Mouse (Mus musculus) granulocyte monocyte progenitor cell, adult 5-6 weeks (primary cell): ENCODE results near the gene Rabgap1l. TPM values are rescaled to one million over a fixed set of nuclear protein-coding genes. Genes with fewer than 3 reads are reported as not detected.

ENCODE experiments used
- ATAC-seq: replicated peaks from 2 replicates; pipeline ENCODE4 v1.8.0; 2016; ENCODE audit warnings: mild to moderate bottlenecking, moderate TSS enrichment, inconsistent platforms; ENCODE audit not compliant: poor library complexity, severe bottlenecking
- total RNA-seq, 2 experiments: library from RNA; stranded (forward) in 1 of 2; stranded (reverse) in 1 of 2; fragments of 200-712, 200-1000 nt in 1 of 2; fragments of >200 nt in 1 of 2; fragmentation: Nextera tagmentation in 1 of 2; gene quantifications; 2 replicates each; pipeline ENCODE4 v1.2.3; 2014 to 2017

The Rabgap1l gene
- total RNA-seq (2014; fragmentation: Nextera tagmentation): 98.4 and 99.1 TPM in 2 replicates
- total RNA-seq (2017): 104 and 137 TPM in 2 replicates

DNA sequence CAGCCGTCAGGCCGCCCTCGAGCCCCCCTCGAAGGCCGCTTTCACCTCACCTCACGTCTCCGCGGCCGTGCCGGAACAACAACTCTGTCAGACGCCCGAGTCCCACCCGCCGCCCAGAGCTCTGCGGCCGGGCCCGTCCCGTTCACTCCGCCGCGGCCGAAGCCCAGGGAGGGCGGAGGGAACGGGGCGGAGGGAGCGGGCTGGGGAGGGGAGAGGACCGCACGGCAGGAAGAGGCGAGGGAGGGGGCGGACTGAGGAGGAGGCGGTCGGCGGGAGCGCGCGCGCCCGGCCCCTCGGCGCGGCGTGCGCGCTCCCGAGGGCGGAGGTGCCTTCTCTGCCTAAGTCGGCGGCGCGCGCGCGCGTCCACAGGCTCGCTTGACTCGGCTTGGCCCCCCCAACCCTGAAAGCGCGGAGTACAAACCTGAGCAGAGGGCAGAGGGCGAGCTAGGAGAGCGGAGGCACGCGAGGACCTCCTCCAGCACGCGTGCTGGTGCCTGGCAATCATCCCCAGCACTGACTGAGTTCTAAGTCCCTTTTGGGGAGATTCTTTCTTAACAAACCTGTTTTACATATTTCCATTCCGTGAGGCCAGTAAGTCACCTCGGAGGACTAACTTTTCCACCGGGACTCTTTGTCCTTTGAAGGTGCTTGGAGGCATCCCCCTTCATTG is at the start of gene Rabgap1l:
TSS of gene Rabgap1l (minus strand) at position 526 of the 670 bp plus-strand sequence.
- peak; percentile 90 for ATAC-seq

DNA sequence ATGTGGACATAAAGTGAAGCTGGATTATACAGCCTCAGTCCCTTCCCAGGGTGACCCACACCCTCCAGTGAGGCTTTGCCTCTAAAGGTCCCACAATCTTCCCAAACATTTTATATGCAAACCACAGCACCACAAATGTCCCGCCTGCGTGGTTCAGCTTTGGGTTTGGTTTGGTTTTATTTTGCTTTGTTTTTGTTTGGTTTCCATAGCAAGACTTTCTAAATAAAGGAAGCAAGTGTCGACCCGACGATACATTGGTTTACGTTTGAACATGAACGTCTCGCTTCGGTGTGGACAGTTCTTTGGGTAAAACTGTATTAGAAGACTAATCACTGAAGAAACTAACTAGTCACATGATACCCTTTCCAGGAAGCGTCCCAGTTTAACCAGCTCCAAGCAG is 49.6 kb upstream of the Rabgap1l start:
- ATAC-seq: no peak

DNA sequence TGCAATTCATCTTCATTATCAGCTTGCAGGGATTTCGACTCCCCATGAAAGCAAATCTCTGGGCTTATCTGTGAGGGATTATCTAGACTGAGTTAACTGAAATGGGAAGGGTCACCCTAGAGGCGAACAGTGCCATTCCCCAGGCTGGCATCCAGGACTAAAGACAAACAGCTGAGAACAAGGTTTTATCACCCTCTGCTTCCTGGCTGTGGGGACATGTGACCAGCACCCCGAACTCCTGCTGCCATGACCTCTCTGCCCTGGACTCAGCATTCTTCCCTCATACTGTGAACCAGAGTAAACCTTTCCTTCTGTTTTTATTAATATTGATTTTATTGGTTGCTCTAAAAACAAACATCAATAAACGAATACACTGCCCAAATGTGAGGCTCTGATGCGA is 47.6 kb upstream of the Rabgap1l start:
- no peak for ATAC-seq

DNA sequence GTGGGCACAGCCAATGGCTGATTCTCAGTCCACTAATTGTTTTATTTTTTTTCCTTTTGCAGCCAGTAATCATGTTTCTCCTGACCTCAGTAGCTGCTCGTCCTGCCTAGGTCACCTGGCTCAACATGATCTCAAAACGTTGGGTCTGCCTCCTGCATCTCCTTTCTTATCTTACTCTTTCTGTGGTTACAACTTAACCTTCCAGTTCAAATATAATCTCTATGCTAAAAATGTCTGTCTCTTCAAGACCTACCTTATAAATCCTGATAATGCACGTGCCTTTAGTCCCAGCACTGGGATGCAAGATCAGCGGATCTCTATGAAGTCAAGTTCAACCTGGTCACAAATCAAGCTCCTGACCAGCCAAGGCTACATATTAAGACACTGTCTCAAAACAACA is 46.1 kb upstream of the Rabgap1l start:
- ATAC-seq: no peak

DNA sequence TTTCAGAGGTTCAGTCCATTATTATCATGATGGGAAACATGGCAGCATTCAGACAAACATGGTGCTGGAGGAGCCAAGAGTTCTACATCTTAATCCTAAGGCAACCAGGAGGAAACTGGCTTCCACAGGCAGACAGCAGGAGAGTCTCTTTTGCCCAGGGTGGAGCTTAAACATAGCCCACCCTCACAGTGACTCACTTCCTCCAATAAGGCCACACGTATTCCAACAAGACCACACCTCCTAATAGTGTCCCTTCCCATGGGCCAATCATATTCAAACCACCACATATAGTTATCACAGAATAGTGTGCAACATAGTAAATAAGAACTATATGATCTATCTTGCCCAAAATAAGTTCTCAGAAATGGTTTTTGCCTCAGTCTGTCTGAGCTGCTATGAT is 41.4 kb upstream of the Rabgap1l start:
- no peak for ATAC-seq

DNA sequence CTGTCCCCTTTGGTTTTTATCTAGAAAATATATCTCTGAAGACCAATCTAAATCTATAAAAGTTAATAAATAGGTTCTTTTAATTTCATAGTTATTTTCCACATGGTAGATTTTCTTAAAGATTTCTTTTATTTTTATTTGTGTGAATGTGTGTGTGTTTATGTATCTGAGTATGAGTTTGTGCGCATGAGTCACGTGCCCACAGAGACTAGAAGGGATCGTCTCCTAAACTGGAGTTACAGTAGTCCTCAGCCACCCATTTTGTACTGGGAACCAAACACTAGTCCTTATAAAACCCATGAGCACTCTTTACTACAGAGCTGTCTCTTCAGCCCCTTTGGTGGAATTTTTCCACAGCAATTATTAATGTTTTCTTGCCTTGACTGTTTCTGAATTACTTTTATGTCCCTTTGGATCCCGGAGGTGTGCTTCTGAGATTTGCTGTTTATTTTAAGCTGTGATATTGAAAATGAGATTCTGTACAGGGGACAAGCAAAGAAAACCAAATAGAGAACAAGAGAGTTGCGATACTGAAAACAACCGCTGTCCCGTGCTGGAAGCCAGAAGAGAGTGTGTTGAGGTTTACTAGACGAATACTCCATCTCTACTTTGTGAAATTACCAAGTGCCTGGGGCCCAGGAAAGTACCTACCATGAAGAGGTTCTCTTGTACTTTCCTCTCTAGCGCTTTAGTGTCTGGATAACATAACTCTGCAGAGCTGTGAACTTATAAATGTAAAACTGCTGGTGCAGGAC is 39.4 kb upstream of the Rabgap1l start:
- no peak for ATAC-seq

DNA sequence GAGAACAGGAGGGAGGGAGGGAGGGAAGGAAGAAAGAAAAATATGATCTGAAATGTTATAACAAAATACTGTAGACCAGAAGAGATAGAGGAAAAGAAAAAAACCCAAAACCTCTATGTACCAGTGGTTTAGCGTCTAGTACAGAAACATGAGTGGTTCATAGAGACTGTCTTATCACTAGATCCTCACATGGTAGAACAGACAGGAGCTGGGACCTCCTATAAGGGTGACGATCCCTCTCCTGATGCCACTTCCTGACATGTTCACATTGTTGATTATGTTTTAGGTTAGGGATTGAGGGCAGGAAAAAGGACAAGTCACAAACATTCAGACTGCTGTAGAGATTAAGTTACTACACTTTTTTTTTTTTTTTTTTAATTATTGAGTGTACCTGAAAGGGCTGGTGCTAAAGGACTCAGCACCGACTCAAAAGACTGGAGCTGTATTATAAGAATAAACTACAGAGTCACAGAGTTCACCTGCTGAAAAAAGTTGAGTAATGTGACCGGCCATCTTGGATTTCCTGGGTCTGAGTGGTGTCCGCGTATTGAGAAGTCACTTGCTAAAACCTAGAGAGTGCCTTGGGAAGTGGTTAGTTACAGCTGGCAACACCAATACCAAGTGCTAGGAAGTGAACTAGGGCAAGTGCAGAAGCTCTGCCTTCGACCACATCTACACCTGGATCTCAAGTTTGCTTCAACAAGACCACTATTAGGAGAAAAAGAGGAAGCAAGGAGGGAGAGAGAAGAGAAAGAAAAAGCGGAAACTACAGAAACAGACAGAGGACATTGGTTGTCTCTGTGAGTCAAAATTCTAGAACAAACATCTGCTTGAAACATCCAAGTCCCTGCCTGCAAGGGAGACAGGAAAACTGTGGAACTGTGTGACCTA is 37.8 kb upstream of the Rabgap1l start:
- peak; percentile 99 for ATAC-seq

DNA sequence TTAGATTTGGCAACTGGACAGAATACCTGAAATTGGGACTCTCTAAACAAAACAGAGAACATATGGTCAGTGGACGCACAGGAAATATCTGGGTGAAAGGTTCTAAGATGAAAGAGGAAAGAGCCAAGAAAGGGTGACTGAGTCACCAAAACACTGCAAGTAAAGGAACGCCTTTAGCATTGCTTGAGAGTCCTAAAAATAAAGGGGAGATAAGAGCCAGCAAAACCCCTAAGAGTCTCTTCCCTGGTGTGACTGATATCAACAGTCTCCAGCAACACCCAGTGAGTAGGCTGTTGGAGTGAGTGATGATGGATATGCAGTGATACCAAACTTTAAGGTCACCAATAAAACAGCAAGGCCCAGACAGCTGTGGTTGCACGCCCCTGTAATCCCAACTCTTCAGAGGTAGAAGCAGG is 32.4 kb upstream of the Rabgap1l start:
- ATAC-seq: no peak

DNA sequence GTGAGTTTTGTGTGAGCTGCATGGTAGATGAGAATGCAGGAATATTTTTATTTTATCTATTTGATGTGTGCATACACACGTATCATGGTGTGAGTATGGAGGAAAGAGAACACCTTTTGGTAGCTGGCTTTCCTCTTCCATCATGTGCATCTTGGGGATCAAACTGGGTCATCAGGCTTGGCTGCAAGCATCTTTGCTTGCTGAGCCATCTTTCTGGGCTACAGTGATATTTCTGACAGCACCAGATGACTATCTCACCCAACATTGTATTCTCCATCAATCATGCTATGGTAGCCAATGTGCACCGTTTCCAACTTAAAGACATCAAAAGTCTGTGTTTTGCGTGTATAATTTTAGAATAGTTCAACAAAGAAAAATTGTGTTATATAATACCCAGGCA is 30.6 kb upstream of the Rabgap1l start:
- no peak for ATAC-seq

DNA sequence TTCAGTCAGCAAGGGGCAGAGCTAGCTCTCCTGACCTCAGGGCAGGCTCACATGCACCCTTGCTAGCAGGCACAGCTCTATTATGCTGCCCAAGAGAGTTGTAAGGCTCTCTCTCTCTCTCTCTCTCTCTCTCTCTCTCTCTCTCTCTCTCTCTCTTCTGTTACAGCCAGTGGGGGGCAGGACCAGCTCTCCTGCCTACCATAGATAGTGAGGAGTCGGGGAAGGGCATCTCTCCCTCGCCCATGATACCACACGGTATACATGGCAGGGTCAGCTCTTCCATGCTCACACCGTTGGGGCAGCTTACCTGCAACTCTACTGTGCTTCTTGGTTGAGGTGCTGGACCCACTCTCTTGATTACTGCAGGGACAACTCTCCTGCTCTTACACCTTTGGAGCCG is 21.2 kb upstream of the Rabgap1l start:
- no peak for ATAC-seq

DNA sequence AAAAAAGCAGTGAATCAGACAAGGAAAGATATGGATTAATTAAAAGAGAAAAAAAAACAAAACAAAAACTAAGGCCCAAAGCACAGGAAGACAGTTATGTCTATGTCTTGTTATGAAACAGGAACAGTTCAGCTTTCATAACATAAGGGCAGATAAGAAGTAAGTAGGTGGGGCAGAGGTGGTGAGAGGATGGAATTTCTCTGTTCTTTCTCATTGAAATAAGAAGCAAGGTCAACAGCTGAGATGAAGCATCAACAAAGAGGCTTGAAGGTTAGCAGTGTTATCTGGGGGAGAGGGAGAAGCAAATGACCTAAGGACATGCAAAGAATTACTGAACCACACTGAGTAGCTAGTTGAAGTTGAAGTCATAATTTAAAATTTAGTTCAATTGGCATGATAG is 19.4 kb upstream of the Rabgap1l start:
- no peak; the same call in 1 of the 2 replicates for ATAC-seq

DNA sequence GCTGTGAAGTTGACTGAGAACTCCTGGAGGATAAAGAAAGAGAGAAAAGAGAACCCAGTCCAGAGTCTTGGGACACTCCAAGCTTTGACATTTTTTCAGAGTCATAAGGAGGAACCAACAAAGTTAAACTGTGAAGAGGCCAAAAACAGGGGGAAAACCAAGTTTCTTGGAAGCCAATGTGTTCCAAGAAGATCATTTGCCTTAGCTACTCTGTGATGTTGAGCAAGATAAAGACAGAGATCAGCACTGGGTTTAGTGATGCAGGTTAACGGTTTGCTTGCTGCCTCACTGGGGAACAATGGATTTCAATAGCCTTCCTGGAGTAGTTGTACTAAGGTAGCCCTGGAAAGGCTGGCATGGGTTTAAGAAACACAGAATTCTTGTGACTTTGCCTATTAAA is 18.9 kb upstream of the Rabgap1l start:
- no peak for ATAC-seq

DNA sequence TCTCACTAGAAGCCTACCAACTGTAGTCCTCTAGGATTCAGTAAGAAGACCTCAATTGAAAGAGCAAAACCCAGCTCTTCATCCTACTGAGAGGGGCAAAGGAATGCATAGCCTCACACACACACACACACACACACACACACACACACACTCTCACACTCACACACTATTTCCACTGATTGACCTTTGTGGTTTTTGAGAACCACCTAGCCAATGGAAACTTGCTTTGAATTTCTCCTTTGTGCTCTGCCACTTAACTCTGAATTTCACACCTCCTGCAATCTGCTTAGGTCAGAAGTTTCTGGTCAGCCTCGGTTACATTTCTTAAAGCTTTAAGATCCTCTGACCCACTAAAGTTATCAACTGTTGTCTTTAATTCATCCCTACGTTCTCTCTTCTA is 12.3 kb upstream of the Rabgap1l start:
- ATAC-seq: no peak

DNA sequence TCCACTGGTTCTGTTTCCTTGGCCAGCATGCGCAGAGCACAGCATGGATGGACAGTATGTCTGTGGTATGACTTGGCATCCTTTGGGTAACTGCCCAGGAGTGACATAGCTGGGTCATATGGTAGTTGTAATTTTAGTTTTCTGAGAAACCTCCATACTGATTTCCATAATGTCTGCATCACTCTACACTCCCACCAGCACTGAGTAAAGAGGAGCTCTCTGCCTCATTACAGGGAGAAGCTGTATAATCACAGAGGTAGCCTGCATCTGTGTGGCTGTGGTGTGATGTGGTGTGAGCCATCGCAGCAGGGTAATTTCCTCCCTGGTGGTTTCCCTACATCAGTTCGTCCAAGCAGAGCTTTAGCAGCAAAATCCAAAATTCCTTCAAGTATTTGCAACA is 7.0 kb upstream of the Rabgap1l start:
- no peak for ATAC-seq

DNA sequence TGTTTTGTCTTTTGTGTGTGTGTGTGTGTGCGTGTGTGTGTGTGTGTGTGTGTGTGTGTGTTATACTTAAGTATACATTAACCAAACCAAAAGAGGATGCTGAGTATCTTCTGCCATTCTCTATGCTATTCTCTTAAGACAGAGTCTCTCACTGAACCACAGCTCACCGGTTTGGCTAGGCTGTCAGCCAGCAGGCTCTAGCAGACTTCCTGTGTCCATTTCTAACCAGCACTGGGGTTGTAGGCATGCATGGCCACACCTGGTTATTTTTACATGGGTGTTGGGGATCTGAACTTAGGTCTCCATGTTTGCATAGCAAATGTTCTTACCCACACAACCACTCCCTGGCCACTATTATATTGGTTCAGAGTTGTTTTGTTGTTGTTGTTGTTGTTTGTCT is 2.0 kb upstream of the Rabgap1l start:
- ATAC-seq: no peak

DNA sequence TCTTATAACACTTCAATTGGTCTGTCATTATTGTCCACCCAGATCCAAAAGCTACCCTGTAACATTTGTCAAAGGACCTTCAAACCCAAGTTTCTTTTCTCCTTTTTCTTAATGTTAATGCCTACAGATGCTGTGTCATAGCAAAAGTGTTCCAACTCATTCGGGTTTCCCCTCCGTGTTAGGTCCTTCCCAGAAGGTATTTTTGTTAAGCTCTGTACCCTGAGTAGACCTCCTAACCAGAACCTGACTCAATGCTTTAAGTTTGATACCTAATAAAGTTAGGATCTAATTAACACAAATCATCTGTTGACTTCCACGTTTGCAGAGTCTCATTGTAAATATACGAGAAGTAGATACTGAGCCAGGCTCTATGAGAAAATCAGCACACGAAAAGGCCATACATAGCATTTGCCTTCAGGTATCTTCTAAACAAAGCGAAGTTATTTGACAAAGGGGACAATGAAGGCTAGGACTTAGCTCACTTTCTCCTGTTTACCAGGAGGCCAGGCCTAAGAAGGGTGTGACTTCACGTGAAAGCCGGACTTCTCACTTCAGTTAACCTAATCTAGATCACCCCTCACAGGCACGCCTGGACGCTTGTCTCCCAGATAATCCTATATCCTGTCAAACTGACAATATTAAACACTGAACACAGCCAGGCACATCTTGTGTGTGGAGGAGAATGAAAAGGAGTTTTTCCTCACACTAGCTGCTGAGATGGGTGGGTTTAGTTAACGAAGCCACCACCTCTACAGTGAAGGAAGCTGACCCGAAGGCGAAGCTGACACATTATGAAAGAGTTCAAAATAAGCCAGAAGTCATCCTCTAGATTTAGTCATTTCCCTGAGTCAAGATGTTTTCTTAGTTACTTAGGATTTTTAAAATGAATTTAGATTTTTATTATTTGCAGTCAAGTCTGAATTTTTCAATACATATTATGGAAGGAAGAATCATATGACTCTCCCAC is 1.1 kb upstream of the Rabgap1l start:
- no peak for ATAC-seq

DNA sequence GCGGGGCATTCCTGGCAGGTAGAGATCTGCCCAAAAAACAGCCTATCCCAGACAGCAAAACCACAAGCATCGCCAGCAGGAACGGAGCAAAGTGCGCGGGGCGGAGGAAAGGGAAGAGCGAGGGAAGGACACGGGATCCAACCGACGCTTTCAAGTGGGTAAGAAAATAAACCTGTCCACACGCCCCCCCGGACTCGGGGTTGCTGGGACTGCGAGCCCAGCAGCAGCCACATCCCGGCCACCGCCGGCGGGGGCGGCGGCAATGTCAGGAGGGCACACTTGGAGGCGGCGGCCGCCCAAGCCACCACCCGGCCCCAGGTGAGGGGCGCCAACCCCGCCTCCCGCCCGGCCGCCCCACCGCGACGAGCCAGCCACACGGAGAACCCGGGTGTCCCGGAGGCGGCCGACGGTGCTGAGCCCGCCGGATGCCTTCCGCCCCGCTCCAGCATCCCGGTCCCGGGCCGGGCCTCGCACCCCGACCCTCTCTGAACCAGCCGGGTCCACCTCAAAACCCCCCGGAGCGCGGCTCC is 790 bp downstream of the Rabgap1l start:
- ATAC-seq: peak; percentile 50

DNA sequence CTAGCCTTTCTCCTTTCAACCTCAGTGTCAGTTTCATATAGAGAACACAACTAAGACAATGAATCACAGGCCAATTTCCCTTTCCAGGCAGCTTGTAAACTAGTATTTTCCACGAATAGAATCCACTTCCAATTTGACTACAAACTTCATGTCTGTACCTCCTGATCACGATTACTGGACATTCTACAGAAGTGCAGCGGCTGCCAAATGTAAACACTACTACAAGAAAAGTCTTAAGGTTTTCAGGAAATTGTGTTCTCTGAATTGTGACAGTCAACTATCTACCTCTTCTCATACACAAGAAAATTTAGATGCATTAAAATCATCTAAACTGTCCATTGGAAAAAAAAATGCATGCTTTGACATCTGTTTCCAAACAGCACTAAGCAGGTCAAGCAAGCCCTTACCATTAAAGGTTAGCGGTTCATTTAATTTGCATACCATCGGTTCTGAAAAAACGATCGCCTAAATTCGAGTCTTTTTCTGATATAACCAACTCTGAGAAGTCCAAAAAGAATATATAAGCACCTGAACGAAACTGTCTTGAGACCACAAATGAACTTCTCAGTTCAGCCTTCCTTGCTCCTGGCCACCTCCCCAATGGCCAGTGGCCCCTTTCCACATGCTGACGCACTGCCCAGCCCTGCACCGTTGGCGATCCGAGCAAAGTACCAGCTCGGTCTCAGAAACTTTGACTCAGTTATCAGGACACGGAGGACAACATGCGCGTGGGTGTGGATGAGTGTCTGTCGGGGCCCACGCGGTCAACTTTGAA is 1.4 kb downstream of the Rabgap1l start:
- peak; percentile 25 for ATAC-seq

DNA sequence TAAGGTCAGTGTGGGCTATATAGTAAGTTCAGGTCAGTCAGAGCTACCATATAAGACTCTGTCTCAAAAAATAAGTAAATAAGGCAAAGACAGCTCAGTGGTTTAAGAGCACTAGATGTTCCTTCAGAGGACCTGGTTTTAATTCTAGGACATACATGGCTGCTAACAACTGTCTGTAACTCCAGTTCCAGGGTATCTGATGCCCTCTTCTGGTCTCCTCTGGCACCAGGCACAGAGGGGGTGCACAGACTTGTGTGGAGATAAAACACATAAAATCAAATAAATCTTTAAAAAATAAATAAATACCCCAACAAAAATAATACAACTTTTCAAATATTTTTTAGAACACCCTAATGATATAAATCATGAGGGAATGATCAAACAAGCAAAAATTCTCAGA is 2.4 kb downstream of the Rabgap1l start:
- no peak for ATAC-seq
